Mouse (Mus musculus): ENCODE results near the gene Cyp2d40. TPM values are rescaled to one million over a fixed set of nuclear protein-coding genes. Genes with fewer than 3 reads are reported as not detected.

Cyp2d40 gene
- polyA plus RNA-seq (2012; rRNA removed), result 0.05 and 0.16 TPM in 2 replicates

DNA sequence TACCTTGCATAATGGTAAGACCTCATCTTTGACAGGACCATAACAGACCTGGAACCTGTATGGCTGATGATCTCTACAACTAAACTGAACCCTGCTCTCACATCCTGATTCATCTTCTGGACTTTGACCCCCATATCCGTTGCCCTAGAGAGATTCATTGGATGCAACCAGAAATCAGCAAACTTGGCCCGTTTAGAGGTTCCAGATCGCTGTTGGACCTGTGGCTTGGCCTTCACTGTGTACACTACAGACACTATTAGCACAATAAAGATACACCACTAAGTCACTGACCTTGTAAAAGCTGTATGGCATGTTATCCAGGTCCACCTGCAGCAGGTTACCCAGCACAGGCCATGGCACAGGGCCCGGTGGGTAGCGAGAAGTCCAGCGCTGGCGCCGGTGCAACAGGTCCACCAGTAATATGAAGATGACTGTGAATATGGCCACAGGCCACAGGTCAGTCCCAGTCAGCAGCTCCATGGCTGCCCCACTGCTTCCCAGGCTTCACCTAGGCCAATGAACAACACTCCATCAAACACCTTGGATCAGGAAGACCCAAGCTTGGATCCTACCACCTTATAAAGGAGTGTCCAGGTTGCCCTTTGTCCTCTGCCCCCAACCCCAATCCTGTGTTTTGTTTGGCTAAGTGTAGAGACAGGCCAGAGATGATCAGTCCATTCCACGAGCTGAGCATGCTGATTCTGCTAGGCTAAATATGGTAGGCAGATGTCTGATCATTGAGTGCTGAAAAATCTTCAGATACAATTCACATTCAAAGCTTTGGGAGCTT, at the start of gene Cyp2d40:
TSS of gene Cyp2d40 (minus strand) at position 553 of the 790 bp plus-strand sequence.
- no peak for DNase-seq (ENCODE audit: low read depth)
- no peak for TF ChIP-seq POLR2A (IDR thresholded peaks at IDR 0.05; ENCODE audit: borderline replicate concordance, extremely low read depth, insufficient read depth, insufficient read length, poor library complexity, severe bottlenecking)
- TF ChIP-seq CTCF (IDR thresholded peaks at IDR 0.05; ENCODE audit: borderline replicate concordance, extremely low read depth, insufficient read depth, insufficient read length), result no peak

DNA sequence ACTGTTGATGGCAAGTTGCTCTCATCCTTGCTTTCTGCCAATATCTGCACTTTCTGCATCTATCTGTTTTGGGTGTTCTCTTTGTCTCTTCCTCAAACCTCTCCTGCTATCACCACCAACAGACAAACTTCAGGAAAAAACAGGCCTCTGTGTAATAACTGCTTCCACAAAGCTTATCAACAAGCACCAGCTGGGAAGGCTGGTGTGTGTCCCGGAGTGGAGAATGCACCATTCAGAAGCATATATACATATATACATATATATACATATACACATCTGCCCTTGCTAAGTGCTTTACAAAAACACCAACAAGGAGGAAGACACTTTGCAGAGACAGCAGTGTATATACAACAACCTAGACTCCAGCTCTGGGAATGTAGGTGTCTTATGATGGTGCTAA, 46.6 kb upstream of the Cyp2d40 start:
- no peak for DNase-seq (ENCODE audit: low read depth)
- no peak for TF ChIP-seq CTCF (IDR thresholded peaks at IDR 0.05; ENCODE audit: borderline replicate concordance, extremely low read depth, insufficient read depth, insufficient read length)
- no peak for TF ChIP-seq POLR2A (IDR thresholded peaks at IDR 0.05; ENCODE audit: borderline replicate concordance, extremely low read depth, insufficient read depth, insufficient read length, poor library complexity, severe bottlenecking)

DNA sequence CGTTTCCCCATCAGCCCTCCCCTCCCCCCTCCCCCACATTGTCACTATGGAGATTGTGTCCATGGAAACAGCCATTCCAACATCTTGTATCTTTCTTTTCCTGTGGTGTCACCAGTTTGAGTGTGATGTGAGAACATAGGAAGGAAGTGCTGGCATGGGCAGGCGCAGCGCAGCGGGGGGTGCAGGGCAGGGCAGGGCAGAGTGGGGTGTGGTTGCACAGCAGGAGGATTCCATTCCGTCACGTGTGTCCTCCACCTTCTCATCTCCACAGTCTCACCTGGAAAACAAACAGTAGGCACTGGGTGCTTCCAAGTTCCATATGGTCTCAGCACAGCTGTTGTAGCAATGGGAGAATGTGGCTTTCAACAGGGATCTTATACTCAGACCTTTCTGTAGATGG, 45.5 kb upstream of the Cyp2d40 start:
- peak; percentile 42 for DNase-seq (ENCODE audit: low read depth)
- no peak for TF ChIP-seq POLR2A (IDR thresholded peaks at IDR 0.05; ENCODE audit: borderline replicate concordance, extremely low read depth, insufficient read depth, insufficient read length, poor library complexity, severe bottlenecking)
- TF ChIP-seq CTCF (IDR thresholded peaks at IDR 0.05; ENCODE audit: borderline replicate concordance, extremely low read depth, insufficient read depth, insufficient read length), result no peak

DNA sequence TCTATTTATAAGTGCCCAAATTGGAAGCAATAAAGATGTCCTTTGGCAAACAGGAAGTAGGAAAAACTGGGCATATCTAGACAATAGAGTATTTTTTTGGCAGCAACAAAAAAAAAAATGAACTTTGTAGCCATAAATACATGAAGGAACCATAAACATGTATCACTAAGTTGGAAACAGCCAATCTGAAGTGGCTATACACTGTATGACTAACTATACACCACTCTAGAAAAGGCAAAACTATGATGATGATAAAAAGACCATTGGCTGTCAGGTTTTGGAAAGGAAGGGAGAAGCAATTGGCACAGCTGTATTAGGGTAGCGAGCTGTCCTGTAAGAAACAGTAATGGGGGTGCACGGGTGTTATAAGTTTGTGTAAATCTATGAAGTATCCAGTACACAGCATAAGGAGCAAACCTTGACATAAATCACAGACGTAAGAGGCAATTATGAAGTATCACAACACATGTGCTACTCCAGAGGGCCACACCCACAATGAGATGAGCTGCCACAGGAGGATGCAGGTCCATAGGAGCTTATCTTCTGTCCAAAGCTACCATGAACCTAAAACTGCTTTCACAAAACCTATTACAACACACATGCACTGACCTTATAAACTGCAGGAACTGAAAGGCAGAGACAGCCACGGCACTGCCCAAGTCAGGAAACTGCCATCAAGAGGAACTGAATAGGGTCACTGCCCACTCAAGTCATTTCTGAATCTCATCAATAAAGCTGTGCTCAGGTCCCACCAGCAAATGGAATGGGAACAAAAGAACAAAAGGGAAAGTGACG, 43.2 kb upstream of the Cyp2d40 start:
- TF ChIP-seq CTCF (IDR thresholded peaks at IDR 0.05; ENCODE audit: borderline replicate concordance, extremely low read depth, insufficient read depth, insufficient read length), result no peak
- no peak for DNase-seq (ENCODE audit: low read depth)

DNA sequence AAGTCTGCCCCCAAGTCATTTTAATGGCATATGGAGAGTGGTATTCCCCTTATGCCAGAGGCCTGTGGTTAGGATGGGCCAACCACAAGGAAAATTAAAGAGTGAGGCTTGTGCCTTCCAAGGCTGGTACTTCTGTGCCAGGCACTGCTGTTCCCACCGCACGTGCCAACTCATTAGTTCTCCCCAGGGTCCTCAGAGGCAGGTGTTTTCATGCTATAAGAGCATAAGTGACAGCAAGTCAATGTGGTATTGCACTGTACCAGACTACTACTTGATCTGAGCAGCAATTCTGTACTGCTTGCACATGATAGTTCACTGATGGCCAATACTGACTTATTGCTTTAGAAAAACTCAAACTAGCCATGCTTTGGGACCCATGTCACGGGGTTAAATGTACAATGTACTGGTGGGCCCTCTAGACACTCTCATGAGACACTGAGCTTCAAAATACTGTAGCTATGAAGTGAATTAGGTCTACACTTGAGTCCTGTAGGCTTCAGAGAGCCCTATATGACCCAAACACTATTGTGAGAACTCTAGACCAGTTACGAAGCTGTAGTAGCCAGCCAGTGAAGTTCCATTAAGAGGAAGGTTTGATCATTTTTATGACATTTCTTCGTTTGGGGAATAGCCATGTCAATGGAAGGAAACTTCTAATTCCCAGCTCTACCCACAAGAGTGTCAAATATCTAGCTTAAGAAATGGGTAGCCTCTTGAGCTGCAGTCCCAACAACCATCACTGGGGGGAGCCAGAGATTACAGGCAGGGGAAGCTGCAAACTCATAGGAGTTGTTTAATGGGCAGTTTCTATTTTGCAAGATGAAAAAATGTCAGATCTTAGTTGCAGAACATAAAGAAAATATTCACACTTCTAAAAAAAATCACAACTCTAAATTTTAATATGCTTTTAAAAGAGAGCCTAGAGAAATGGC, 41.0 kb upstream of the Cyp2d40 start:
- TF ChIP-seq CTCF (IDR thresholded peaks at IDR 0.05; ENCODE audit: borderline replicate concordance, extremely low read depth, insufficient read depth, insufficient read length), result peak; percentile 87; the same call in 1 of the 2 replicates
- no peak for TF ChIP-seq POLR2A (IDR thresholded peaks at IDR 0.05; ENCODE audit: borderline replicate concordance, extremely low read depth, insufficient read depth, insufficient read length, poor library complexity, severe bottlenecking)

DNA sequence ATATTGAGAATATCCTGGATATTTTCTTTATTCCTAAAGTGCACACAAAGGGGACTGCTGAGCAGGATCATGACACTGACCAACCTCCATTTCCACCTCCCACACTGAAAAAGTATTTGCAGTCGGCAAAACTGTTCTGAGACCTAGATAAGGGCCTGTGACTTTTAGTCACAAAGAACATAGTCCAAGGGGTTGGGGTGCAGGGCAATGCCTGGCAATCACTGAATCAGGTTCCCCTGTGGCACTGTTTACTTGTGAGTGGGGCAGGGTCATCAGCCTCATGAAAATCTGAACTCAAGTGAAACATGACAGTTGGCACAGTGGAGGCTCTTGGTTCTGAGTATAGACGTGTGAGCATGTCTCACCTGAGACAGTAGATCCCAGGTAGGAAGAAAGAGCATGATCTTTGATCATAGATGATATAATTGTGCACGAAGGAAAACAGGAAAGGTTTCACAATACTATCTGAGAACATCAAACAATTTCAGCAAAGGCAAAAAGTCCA, 32.0 kb upstream of the Cyp2d40 start:
- TF ChIP-seq CTCF (IDR thresholded peaks at IDR 0.05; ENCODE audit: borderline replicate concordance, extremely low read depth, insufficient read depth, insufficient read length) (no peak), POLR2A (IDR thresholded peaks at IDR 0.05; ENCODE audit: borderline replicate concordance, extremely low read depth, insufficient read depth, insufficient read length, poor library complexity, severe bottlenecking) (no peak)

More for the DNA sequence above, 41.0 kb upstream of the Cyp2d40 start:
- DNase-seq (ENCODE audit: low read depth), result peak; percentile 87

DNA sequence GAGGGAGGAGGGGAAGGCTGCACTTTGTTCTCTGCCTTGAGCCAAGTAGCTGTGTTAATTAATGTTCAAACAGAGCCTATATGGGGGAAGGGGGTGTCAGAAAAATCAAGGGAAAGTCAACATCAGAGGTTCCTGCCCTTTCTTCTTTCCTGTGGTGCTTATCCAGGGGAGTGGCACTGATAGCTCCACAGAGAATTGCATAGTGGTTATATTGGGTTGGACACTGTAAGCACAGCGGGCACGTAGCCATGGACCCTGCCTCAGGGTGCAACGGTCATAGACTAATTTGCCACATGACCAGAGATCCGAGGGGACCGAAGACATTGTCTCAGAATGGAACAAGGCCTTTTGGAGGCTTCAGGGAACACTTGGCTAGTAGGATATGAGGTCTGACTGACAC, 30.3 kb upstream of the Cyp2d40 start, which contains the start of gene Cyp2d26:
TSS of gene Cyp2d26 (minus strand) at position 18 of the 400 bp plus-strand sequence.
- no peak for DNase-seq (ENCODE audit: low read depth)
- TF ChIP-seq POLR2A (IDR thresholded peaks at IDR 0.05; ENCODE audit: borderline replicate concordance, extremely low read depth, insufficient read depth, insufficient read length, poor library complexity, severe bottlenecking), result no peak
- no peak for TF ChIP-seq CTCF (IDR thresholded peaks at IDR 0.05; ENCODE audit: borderline replicate concordance, extremely low read depth, insufficient read depth, insufficient read length)

More for the DNA sequence above, 32.0 kb upstream of the Cyp2d40 start:
- DNase-seq (ENCODE audit: low read depth), result no peak

DNA sequence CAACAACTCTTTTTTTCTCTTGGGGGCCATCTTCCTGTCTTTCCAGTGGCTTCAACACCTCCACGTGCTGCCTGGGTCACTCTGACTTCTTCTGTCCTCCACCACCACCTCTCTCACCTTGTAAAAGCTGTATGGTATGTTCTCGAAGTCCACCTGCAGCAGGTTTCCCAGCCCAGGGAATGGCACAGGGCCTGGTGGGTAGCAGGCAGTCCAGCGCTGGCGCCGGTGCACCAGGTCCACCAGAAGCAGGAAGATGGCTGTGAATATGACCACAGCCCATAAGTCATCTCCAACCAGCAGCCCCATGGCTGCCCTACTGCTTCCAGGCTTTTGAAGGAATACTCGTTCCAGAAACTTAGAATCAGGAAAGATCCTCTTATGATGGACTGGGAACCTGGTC, 29.9 kb upstream of the Cyp2d40 start:
- DNase-seq (ENCODE audit: low read depth), result no peak
- no peak for TF ChIP-seq POLR2A (IDR thresholded peaks at IDR 0.05; ENCODE audit: borderline replicate concordance, extremely low read depth, insufficient read depth, insufficient read length, poor library complexity, severe bottlenecking)
- TF ChIP-seq CTCF (IDR thresholded peaks at IDR 0.05; ENCODE audit: borderline replicate concordance, extremely low read depth, insufficient read depth, insufficient read length), result no peak

DNA sequence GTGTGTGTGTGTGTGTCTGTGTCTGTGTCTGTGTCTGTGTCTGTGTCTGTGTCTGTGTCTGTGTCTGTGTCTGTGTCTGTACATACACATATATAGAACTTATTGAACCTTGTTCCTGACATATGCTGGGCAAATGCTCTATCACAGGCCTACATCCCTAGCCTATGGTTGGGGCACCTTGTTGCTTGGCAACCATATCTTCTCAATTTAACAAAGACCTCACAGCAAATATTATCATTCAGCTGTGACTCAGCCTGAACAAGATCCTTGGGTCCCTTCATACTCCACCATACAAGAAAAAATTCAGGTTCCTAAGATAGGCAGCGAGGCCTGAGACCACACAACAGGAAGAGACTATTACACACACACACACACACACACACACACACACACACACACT, 29.5 kb upstream of the Cyp2d40 start:
- no peak for TF ChIP-seq POLR2A (IDR thresholded peaks at IDR 0.05; ENCODE audit: borderline replicate concordance, extremely low read depth, insufficient read depth, insufficient read length, poor library complexity, severe bottlenecking)
- no peak for TF ChIP-seq CTCF (IDR thresholded peaks at IDR 0.05; ENCODE audit: borderline replicate concordance, extremely low read depth, insufficient read depth, insufficient read length)
- DNase-seq (ENCODE audit: low read depth), result no peak

DNA sequence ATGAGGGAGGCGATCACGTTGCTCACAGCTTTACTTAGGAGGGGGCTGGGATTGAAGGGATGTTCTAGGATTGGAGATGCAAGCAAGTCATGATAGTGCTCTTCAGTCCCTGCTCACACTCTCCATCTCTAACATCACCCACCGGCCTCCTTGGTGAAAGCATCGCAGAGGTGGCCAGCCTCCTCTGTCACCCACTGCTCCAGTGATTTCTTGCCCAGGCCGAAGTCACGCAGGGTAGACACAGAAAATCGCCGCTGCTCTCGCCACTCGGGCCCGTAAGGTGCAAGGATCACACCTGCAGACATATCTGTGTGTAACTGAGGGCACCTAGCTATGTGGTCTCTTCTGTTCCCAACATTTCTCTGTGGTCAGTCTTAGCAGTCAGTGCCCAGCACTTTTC, 28.6 kb upstream of the Cyp2d40 start:
- no peak for TF ChIP-seq POLR2A (IDR thresholded peaks at IDR 0.05; ENCODE audit: borderline replicate concordance, extremely low read depth, insufficient read depth, insufficient read length, poor library complexity, severe bottlenecking)
- TF ChIP-seq CTCF (IDR thresholded peaks at IDR 0.05; ENCODE audit: borderline replicate concordance, extremely low read depth, insufficient read depth, insufficient read length), result no peak
- no peak for DNase-seq (ENCODE audit: low read depth)
